Mouse (Mus musculus): ENCODE measurements at regions not wholly inside any gene's neighbourhood (a gene's known extent, or its start where the extent isn't known, plus 50 kb on each side); places are given as distances from the start of the nearest gene placed in this dataset.

- ATAC-seq: no peak
- Histone ChIP-seq H3K27ac (no peak overlapping the region), H3K4me3 (replicated peaks) (no peak overlapping the region), H3K4me2 (replicated peaks) (no peak overlapping the region), H3K36me3 (no peaks in the 10 kb centered on the region), H3K9ac (replicated peaks) (no peak overlapping the region), H3K4me1 (replicated peaks) (peaks cover 11% of the 10 kb centered on the region), H3K9me3 (no peaks in the 10 kb centered on the region), H3K27me3 (no peaks in the 10 kb centered on the region)
- WGBS: 73% methylated on average over 5 of the region's 5 CpGs
These were observed 157.5 kb upstream of the Cdyl start for GRCm38 (mm10) chr13:35502147-35502522.

GRCm38 (mm10) chr13:35503362-35503821, 156.2 kb upstream of the Cdyl start:
- Histone ChIP-seq H3K27me3 (no peaks in the 10 kb centered on the region), H3K36me3 (no peaks in the 10 kb centered on the region), H3K4me2 (replicated peaks) (no peak overlapping the region), H3K4me1 (replicated peaks) (peaks cover 11% of the 10 kb centered on the region), H3K4me3 (replicated peaks) (no peak overlapping the region), H3K27ac (no peak overlapping the region), H3K9ac (replicated peaks) (no peak overlapping the region), H3K9me3 (no peaks in the 10 kb centered on the region)
- 75% methylated on average over 17 of the region's 17 CpGs for WGBS
- ATAC-seq: peak; percentile 76

GRCm38 (mm10) chr13:35507195-35507594, 152.4 kb upstream of the Cdyl start:
- H3K4me2 ChIP-seq (replicated peaks): no peak overlapping the region
- H3K27me3 ChIP-seq: no peaks in the 10 kb centered on the region
- H3K36me3 ChIP-seq: no peaks in the 10 kb centered on the region
- ATAC-seq: no peak
- no peak overlapping the region for H3K27ac ChIP-seq
- WGBS: 81% methylated on average over 1 of the region's 1 CpGs
- no peak overlapping the region for H3K4me3 ChIP-seq (replicated peaks)
- no peak overlapping the region for H3K9ac ChIP-seq (replicated peaks)
- H3K4me1 ChIP-seq (replicated peaks): peaks cover 8% of the 10 kb centered on the region
- H3K9me3 ChIP-seq: no peaks in the 10 kb centered on the region

- ATAC-seq: no peak
- H3K4me3 ChIP-seq (replicated peaks): no peak overlapping the region
- 89% methylated on average over 8 of the region's 8 CpGs for WGBS
- H3K36me3 ChIP-seq: no peaks in the 10 kb centered on the region
- H3K9me3 ChIP-seq: no peaks in the 10 kb centered on the region
- H3K27me3 ChIP-seq: no peaks in the 10 kb centered on the region
- no peaks in the 10 kb centered on the region for H3K4me1 ChIP-seq (replicated peaks)
- no peak overlapping the region for H3K9ac ChIP-seq (replicated peaks)
- H3K27ac ChIP-seq: no peak overlapping the region
- no peak overlapping the region for H3K4me2 ChIP-seq (replicated peaks)
These were observed 147.6 kb upstream of the Cdyl start for GRCm38 (mm10) chr13:35512029-35512507.

- H3K9ac ChIP-seq (replicated peaks): no peak overlapping the region
- H3K4me3 ChIP-seq (replicated peaks): no peak overlapping the region
- H3K27ac ChIP-seq: no peak overlapping the region
- no peaks in the 10 kb centered on the region for H3K9me3 ChIP-seq
- ATAC-seq: no peak
- no peaks in the 10 kb centered on the region for H3K4me1 ChIP-seq (replicated peaks)
- no peaks in the 10 kb centered on the region for H3K27me3 ChIP-seq
- no peak overlapping the region for H3K4me2 ChIP-seq (replicated peaks)
- no peaks in the 10 kb centered on the region for H3K36me3 ChIP-seq
- 92% methylated on average over 8 of the region's 8 CpGs for WGBS
These were observed 146.5 kb upstream of the Cdyl start for GRCm38 (mm10) chr13:35513120-35513519.

GRCm38 (mm10) chr13:35515291-35515690, 144.3 kb upstream of the Cdyl start:
- Histone ChIP-seq H3K9me3 (no peaks in the 10 kb centered on the region), H3K4me1 (replicated peaks) (no peaks in the 10 kb centered on the region), H3K27ac (no peak overlapping the region), H3K27me3 (no peaks in the 10 kb centered on the region), H3K9ac (replicated peaks) (no peak overlapping the region), H3K4me2 (replicated peaks) (no peak overlapping the region), H3K36me3 (no peaks in the 10 kb centered on the region), H3K4me3 (replicated peaks) (no peak overlapping the region)
- ATAC-seq: no peak
- WGBS: 70% methylated on average over 3 of the region's 3 CpGs

GRCm38 (mm10) chr13:35517692-35518091, 141.9 kb upstream of the Cdyl start:
- no peaks in the 10 kb centered on the region for H3K4me1 ChIP-seq (replicated peaks)
- H3K9ac ChIP-seq (replicated peaks): no peak overlapping the region
- 88% methylated on average over 3 of the region's 3 CpGs for WGBS
- no peak for ATAC-seq
- H3K4me2 ChIP-seq (replicated peaks): no peak overlapping the region
- no peaks in the 10 kb centered on the region for H3K9me3 ChIP-seq
- no peak overlapping the region for H3K27ac ChIP-seq
- H3K4me3 ChIP-seq (replicated peaks): no peak overlapping the region
- no peaks in the 10 kb centered on the region for H3K27me3 ChIP-seq
- H3K36me3 ChIP-seq: no peaks in the 10 kb centered on the region

GRCm38 (mm10) chr13:35522272-35522671, 137.4 kb upstream of the Cdyl start:
- no peaks in the 10 kb centered on the region for H3K4me1 ChIP-seq (replicated peaks)
- H3K4me3 ChIP-seq (replicated peaks): no peak overlapping the region
- no peak overlapping the region for H3K4me2 ChIP-seq (replicated peaks)
- ATAC-seq: no peak
- 78% methylated on average over 1 of the region's 1 CpGs for WGBS
- no peak overlapping the region for H3K9ac ChIP-seq (replicated peaks)
- no peaks in the 10 kb centered on the region for H3K27me3 ChIP-seq
- H3K36me3 ChIP-seq: no peaks in the 10 kb centered on the region
- no peak overlapping the region for H3K27ac ChIP-seq
- H3K9me3 ChIP-seq: no peaks in the 10 kb centered on the region

- Histone ChIP-seq H3K36me3 (no peaks in the 10 kb centered on the region), H3K9me3 (no peaks in the 10 kb centered on the region), H3K9ac (replicated peaks) (no peak overlapping the region), H3K4me1 (replicated peaks) (no peaks in the 10 kb centered on the region), H3K27ac (no peak overlapping the region), H3K4me3 (replicated peaks) (no peak overlapping the region), H3K4me2 (replicated peaks) (no peak overlapping the region), H3K27me3 (no peaks in the 10 kb centered on the region)
- ATAC-seq: no peak
- 89% methylated on average over 3 of the region's 3 CpGs for WGBS
These were observed 130.1 kb upstream of the Cdyl start for GRCm38 (mm10) chr13:35529577-35529976.

- 86% methylated on average over 7 of the region's 7 CpGs for WGBS
- no peaks in the 10 kb centered on the region for H3K27me3 ChIP-seq
- no peaks in the 10 kb centered on the region for H3K9me3 ChIP-seq
- H3K4me3 ChIP-seq (replicated peaks): no peak overlapping the region
- no peaks in the 10 kb centered on the region for H3K4me1 ChIP-seq (replicated peaks)
- H3K36me3 ChIP-seq: no peaks in the 10 kb centered on the region
- no peak for ATAC-seq
- no peak overlapping the region for H3K27ac ChIP-seq
- H3K4me2 ChIP-seq (replicated peaks): no peak overlapping the region
- no peak overlapping the region for H3K9ac ChIP-seq (replicated peaks)
These were observed 122.5 kb upstream of the Cdyl start for GRCm38 (mm10) chr13:35537106-35537505.

GRCm38 (mm10) chr13:35537936-35538335, 121.7 kb upstream of the Cdyl start:
- Histone ChIP-seq H3K36me3 (no peaks in the 10 kb centered on the region), H3K9me3 (no peaks in the 10 kb centered on the region), H3K4me1 (replicated peaks) (no peaks in the 10 kb centered on the region), H3K4me3 (replicated peaks) (no peak overlapping the region), H3K9ac (replicated peaks) (no peak overlapping the region), H3K27me3 (no peaks in the 10 kb centered on the region), H3K27ac (no peak overlapping the region), H3K4me2 (replicated peaks) (no peak overlapping the region)
- WGBS: 76% methylated on average over 5 of the region's 5 CpGs
- ATAC-seq: no peak

- H3K9ac ChIP-seq (replicated peaks): no peak overlapping the region
- no peaks in the 10 kb centered on the region for H3K36me3 ChIP-seq
- H3K27ac ChIP-seq: no peak overlapping the region
- H3K27me3 ChIP-seq: no peaks in the 10 kb centered on the region
- no peak overlapping the region for H3K4me2 ChIP-seq (replicated peaks)
- no peak for ATAC-seq
- H3K9me3 ChIP-seq: no peaks in the 10 kb centered on the region
- WGBS: 87% methylated on average over 2 of the region's 2 CpGs
- H3K4me1 ChIP-seq (replicated peaks): no peaks in the 10 kb centered on the region
- H3K4me3 ChIP-seq (replicated peaks): no peak overlapping the region
These were observed 119.2 kb upstream of the Cdyl start for GRCm38 (mm10) chr13:35540433-35540832.

- H3K27me3 ChIP-seq: no peaks in the 10 kb centered on the region
- no peaks in the 10 kb centered on the region for H3K4me1 ChIP-seq (replicated peaks)
- H3K9ac ChIP-seq (replicated peaks): no peak overlapping the region
- 94% methylated on average over 6 of the region's 6 CpGs for WGBS
- no peak overlapping the region for H3K4me3 ChIP-seq (replicated peaks)
- ATAC-seq: no peak
- no peak overlapping the region for H3K4me2 ChIP-seq (replicated peaks)
- no peaks in the 10 kb centered on the region for H3K36me3 ChIP-seq
- H3K27ac ChIP-seq: no peak overlapping the region
- no peaks in the 10 kb centered on the region for H3K9me3 ChIP-seq
These were observed 118.6 kb upstream of the Cdyl start for GRCm38 (mm10) chr13:35541053-35541452.
